Mouse (Mus musculus) lung, postnatal 0 days (tissue): Measurements from ENCODE around the gene Pgpep1. TPM values are rescaled to one million over a fixed set of nuclear protein-coding genes. Genes with fewer than 3 reads are reported as not detected.

Experiments used
- ATAC-seq: fragments of 200-750 bp; cut with Nextera tagmentation; 2 replicates; pipeline ENCODE4 v1.8.0; 2017; ENCODE audit warnings: moderate library complexity
- DNase-seq: peaks from one replicate; pipeline ENCODE4 v3.0.0-alpha.2; 2016; ENCODE audit warnings: low spot score
- H3K27ac ChIP-seq: fragments of 300-500 bp; sonication (generic); 2 replicates; pipeline ENCODE4 v1.5.1; 2014; ENCODE audit warnings: antibody characterized with exemption, mild to moderate bottlenecking, low read length, mixed read lengths
- H3K27me3 ChIP-seq: fragments of 300-500 bp; sonication (generic); replicated peaks from 2 replicates; pipeline ENCODE4 v1.6.1; 2014; ENCODE audit warnings: low read length, mixed read lengths; ENCODE audit not compliant: insufficient read depth
- H3K36me3 ChIP-seq: fragments of 300-500 bp; sonication (generic); 2 replicates; pipeline ENCODE4 v1.6.1; 2014; ENCODE audit warnings: low read length, mixed read lengths; ENCODE audit not compliant: insufficient read depth
- H3K4me1 ChIP-seq: fragments of 300-500 bp; sonication (generic); 2 replicates; pipeline ENCODE4 v1.6.1; 2014; ENCODE audit warnings: antibody characterized with exemption, low read depth, low read length, mixed read lengths; ENCODE audit not compliant: insufficient read depth
- H3K4me2 ChIP-seq: fragments of 300-500 bp; sonication (generic); replicated peaks from 2 replicates; pipeline ENCODE4 v1.6.1; 2014; ENCODE audit warnings: low read depth, mild to moderate bottlenecking, low read length, moderate library complexity, mixed read lengths
- H3K4me3 ChIP-seq: fragments of 300-500 bp; sonication (generic); 2 replicates; pipeline ENCODE4 v1.5.1; 2014; ENCODE audit warnings: low read depth, low read length
- H3K9ac ChIP-seq: fragments of 300-500 bp; sonication (generic); replicated peaks from 2 replicates; pipeline ENCODE4 v1.6.1; 2014; ENCODE audit warnings: low read depth, mild to moderate bottlenecking
- H3K9me3 ChIP-seq: fragments of 300-500 bp; sonication (generic); 2 replicates; pipeline ENCODE4 v1.6.1; 2016; ENCODE audit warnings: low read length, mixed read lengths
- CTCF ChIP-seq: IDR thresholded peaks from 2 replicates; pipeline ENCODE4 v1.5.1; 2016; ENCODE audit warnings: antibody characterized with exemption, mild to moderate bottlenecking
- EP300 ChIP-seq: IDR thresholded peaks from 2 replicates; pipeline ENCODE4 v1.6.1; 2016; ENCODE audit warnings: antibody characterized with exemption, mild to moderate bottlenecking, control low read depth
- WGBS: fragments of 180-500 bp; shearing (Covaris S2); extraction: QIAGEN DNeasy Blood & Tissue Kit; methylation state at CpG from one replicate; pipeline ENCODE4 v1.1.7; 2014; 5-methylcytosine and 5-hydroxymethylcytosine counted together
- polyA plus RNA-seq: library from polyadenylated mRNA; unstranded; fragments of >200 nt; fragmentation: Nextera tagmentation; extraction: Ambion mirVana; gene quantifications from 2 replicates; pipeline ENCODE4 v1.2.1, GENCODE M21; 2015

Pgpep1 gene
- polyA plus RNA-seq, result 32.9 and 34.4 TPM in 2 replicates

- Histone ChIP-seq H3K4me2 (peak within 1 kb of the TSS; percentile 81), H3K27me3 (no peaks in the 10 kb centered on the region), H3K9me3 (no peaks in the 10 kb centered on the region), H3K4me1 (peaks cover 13% of the 10 kb centered on the region; the same call in 1 of the 2 replicates), H3K27ac (peak within 1 kb of the TSS; percentile 79), H3K36me3 (peaks cover 9% of the 10 kb centered on the region; the same call in 1 of the 2 replicates), H3K9ac (peak within 1 kb of the TSS; percentile 68), H3K4me3 (peak within 1 kb of the TSS; percentile 68)
- peak; percentile 67 for DNase-seq
- WGBS, result 3% methylated on average over 14 of the region's 14 CpGs
- TF ChIP-seq EP300 (no peak), CTCF (no peak)
- peak; percentile 54 for ATAC-seq
These were observed at the start of gene Pgpep1 for GRCm38 (mm10) chr8:70660273-70660725. TSS of gene Pgpep1 (minus strand) at chr8:70660388.

- no peak for ATAC-seq
- no peak overlapping the region for H3K9ac ChIP-seq
- no peak overlapping the region for H3K4me2 ChIP-seq
- 88% methylated on average over 9 of the region's 9 CpGs for WGBS
- no peak for DNase-seq
- H3K4me1 ChIP-seq, result no peaks in the 10 kb centered on the region
- H3K36me3 ChIP-seq, result no peaks in the 10 kb centered on the region
- H3K27me3 ChIP-seq, result no peaks in the 10 kb centered on the region
- H3K4me3 ChIP-seq, result no peak overlapping the region
- TF ChIP-seq CTCF, result no peak
- TF ChIP-seq EP300, result no peak
- no peaks in the 10 kb centered on the region for H3K9me3 ChIP-seq
- no peak overlapping the region for H3K27ac ChIP-seq
These were observed 49.6 kb upstream of the Pgpep1 start for GRCm38 (mm10) chr8:70709794-70710193.

DNA sequence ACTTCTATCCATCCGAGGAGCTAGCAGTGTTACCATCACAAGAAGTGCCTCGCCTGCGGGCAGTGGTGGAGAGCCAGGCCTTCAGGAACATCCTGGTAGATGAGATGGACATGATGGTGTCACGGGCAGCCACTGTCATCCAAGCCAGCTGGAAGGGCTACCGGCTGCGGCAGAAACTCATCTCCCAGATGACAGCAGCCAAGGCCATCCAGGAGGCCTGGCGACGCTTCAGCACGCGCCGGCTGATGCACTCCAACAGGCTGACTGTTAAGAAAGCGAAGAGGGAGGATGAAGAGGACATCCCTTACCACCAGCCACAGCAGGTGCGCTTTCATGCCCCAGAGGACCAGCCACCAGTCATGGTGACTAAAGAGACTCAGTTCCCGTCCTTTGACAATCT, 48.1 kb upstream of the Pgpep1 start:
- Histone ChIP-seq H3K27ac (no peak overlapping the region), H3K4me1 (no peaks in the 10 kb centered on the region), H3K4me2 (no peak overlapping the region), H3K27me3 (no peaks in the 10 kb centered on the region), H3K9me3 (no peaks in the 10 kb centered on the region), H3K9ac (no peak overlapping the region), H3K4me3 (no peak overlapping the region), H3K36me3 (no peaks in the 10 kb centered on the region)
- ATAC-seq (no peak), DNase-seq (no peak)
- 84% methylated on average over 14 of the region's 14 CpGs for WGBS
- TF ChIP-seq EP300, result no peak
- TF ChIP-seq CTCF, result no peak

- no peaks in the 10 kb centered on the region for H3K27me3 ChIP-seq
- no peaks in the 10 kb centered on the region for H3K9me3 ChIP-seq
- 0 out of 2 replicates have a peak, but pooled peaks cover 7% of the 10 kb centered on the region for H3K36me3 ChIP-seq
- H3K4me2 ChIP-seq, result 0 out of 2 replicates have a peak within 1 kb of the TSS, but pooled peaks have one; percentile 2
- DNase-seq (no peak), ATAC-seq (no peak)
- H3K4me3 ChIP-seq, result no peak within 1 kb of the TSS
- WGBS, result 91% methylated on average over 3 of the region's 3 CpGs
- TF ChIP-seq CTCF (no peak), EP300 (no peak)
- no peak within 1 kb of the TSS for H3K9ac ChIP-seq
- peak within 1 kb of the TSS; percentile 52 for H3K27ac ChIP-seq
- peaks cover 5% of the 10 kb centered on the region; the same call in 1 of the 2 replicates for H3K4me1 ChIP-seq
These were observed 43.1 kb upstream of the Pgpep1 start, which contains the start of gene Iqcn for GRCm38 (mm10) chr8:70703287-70703686. TSS of gene Iqcn (plus strand) at chr8:70703457.

DNA sequence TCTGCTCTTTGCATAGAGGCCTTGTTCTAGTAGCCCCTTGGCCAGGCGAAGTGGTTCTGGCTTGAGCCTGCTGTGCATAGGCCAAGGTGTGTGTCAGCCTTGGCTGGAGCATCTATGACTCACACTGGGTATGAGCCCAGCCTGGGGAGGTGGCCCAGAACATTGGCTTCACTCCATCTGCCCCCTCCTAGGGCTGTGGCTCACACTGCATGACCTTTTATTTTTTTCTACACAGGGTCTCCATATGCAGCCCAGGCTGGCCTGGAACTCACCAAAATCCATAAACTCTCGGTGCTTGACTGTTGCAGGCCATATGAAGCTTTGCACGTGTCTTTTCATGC, 42.6 kb upstream of the Pgpep1 start:
- DNase-seq, result peak; percentile 78
- peak; percentile 2; the same call in 1 of the 2 replicates for ATAC-seq
- H3K4me2 ChIP-seq, result no peak overlapping the region
- TF ChIP-seq CTCF (no peak), EP300 (no peak)
- WGBS, result 72% methylated on average over 3 of the region's 3 CpGs
- H3K4me1 ChIP-seq, result peaks cover 7% of the 10 kb centered on the region; the same call in 1 of the 2 replicates
- H3K27me3 ChIP-seq, result no peaks in the 10 kb centered on the region
- H3K4me3 ChIP-seq, result no peak overlapping the region
- no peak overlapping the region for H3K9ac ChIP-seq
- 0 out of 2 replicates have a peak, but pooled peaks cover 7% of the 10 kb centered on the region for H3K36me3 ChIP-seq
- H3K9me3 ChIP-seq, result no peaks in the 10 kb centered on the region
- H3K27ac ChIP-seq, result 0 out of 2 replicates have a peak overlapping the region, but pooled peaks have one; percentile 52

GRCm38 (mm10) chr8:70701982-70702841, 42.0 kb upstream of the Pgpep1 start:
- H3K36me3 ChIP-seq, result 0 out of 2 replicates have a peak, but pooled peaks cover 7% of the 10 kb centered on the region
- DNase-seq (peak; percentile 36), ATAC-seq (no peak)
- H3K4me3 ChIP-seq, result no peak overlapping the region
- H3K4me2 ChIP-seq, result 0 out of 2 replicates have a peak overlapping the region, but pooled peaks have one; percentile 64
- no peak overlapping the region for H3K9ac ChIP-seq
- TF ChIP-seq EP300, result no peak
- no peak for TF ChIP-seq CTCF
- peak overlapping the region; percentile 52 for H3K27ac ChIP-seq
- H3K9me3 ChIP-seq, result no peaks in the 10 kb centered on the region
- H3K4me1 ChIP-seq, result peaks cover 13% of the 10 kb centered on the region; the same call in 1 of the 2 replicates
- H3K27me3 ChIP-seq, result no peaks in the 10 kb centered on the region
- WGBS, result 76% methylated on average over 2 of the region's 2 CpGs
